Mouse (Mus musculus) testis, postnatal 14 days (tissue): ENCODE measurements around the gene Gm21497.
"Not testable (repeated sequence)": the region's sequence is repeated elsewhere in the genome, so short reads cannot be mapped to it uniquely, and the experiment has no call there.

ENCODE experiments used
- DNase-seq: peaks from one replicate; pipeline ENCODE4 v3.0.0; 2021; ENCODE audit warnings: low spot score

Gene Gm21497

GRCm38 (mm10) chrY:61646446-61646845 is at the start of gene Gm21497:
TSS of gene Gm21497 (plus strand) at chrY:61646746.
- not testable (repeated sequence) for DNase-seq
